8 mouse cellular contexts compared by ENCODE assay signal in the genomic region with DNA sequence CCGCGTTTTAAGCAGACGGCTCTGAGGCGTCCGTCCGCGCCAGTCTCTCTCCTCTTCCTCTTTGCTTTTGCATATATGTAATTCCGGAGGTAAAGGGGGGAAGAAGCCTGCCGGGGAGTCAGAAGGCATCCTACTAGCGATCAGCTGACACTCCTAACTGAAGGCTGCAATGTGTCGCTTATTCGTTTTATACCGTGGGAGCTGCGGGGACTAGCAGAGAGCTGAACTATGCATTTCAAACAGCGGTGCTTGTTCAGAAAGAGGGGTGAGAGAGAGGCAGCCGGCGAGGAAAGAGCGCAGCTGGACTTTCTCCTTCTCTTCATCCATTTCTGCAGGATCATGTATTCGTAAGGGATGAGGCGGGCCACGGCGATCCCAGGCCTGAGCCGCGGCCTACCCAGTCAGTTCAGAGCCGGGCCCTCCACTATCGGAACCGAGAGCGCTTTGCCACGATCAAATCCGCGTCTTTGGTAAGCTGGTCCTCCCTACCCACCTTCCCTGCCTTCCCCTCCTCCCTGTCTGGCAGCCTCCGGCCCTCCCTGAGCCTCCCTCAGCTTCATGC. TPM values are rescaled to one million over a fixed set of nuclear protein-coding genes. Genes with fewer than 3 reads are reported as not detected.
DNase-seq lines count a peak whose midpoint lies in the region; ATAC-seq lines count a peak whose summit lies in the region.

No protein-coding gene starts in this region.

- ATAC-seq in forebrain, embryonic 16.5 days, result peak; percentile 64
- peak; percentile 41; the same call in 1 of the 2 replicates for ATAC-seq in intestine, embryonic 15.5 days
- no peak for ATAC-seq in limb, embryonic 15.5 days (ENCODE audit: insufficient number of reproducible peaks, low FRiP score, low TSS enrichment, low read depth)
- no peak for ATAC-seq in erythroblast, adult 5-6 weeks (replicated peaks; ENCODE audit: low FRiP score, poor library complexity, severe bottlenecking)

- H3K36me3 ChIP-seq in forebrain, embryonic 16.5 days (ENCODE audit: control insufficient read depth, insufficient read depth), result no peaks in the 10 kb centered on the region
- H3K36me3 ChIP-seq in intestine, embryonic 15.5 days, result no peaks in the 10 kb centered on the region
- 0 out of 2 replicates have a peak, but pooled peaks cover 4% of the 10 kb centered on the region for H3K36me3 ChIP-seq in limb, embryonic 15.5 days

- peak; percentile 4 to 16 for DNase-seq in adrenal gland, postnatal 36 days
- no peak for DNase-seq in adrenal gland, adult 8-10 months
- DNase-seq in cerebellum, adult 18-20 months, result peak; percentile 71 to 72
- peak; percentile 60 to 68 for DNase-seq in right cerebral cortex, adult 2 months (ENCODE audit: low spot score in 2 of 2)

- H3K27me3 ChIP-seq in forebrain, embryonic 16.5 days (replicated peaks; ENCODE audit: control insufficient read depth, insufficient read depth, low read length), result no peaks in the 10 kb centered on the region
- H3K27me3 ChIP-seq in intestine, embryonic 15.5 days (replicated peaks), result no peaks in the 10 kb centered on the region
- peaks cover 14% of the 10 kb centered on the region; the same call in 1 of the 2 replicates for H3K27me3 ChIP-seq in limb, embryonic 15.5 days

- H3K4me3 ChIP-seq in forebrain, embryonic 16.5 days (replicated peaks; ENCODE audit: low read length), result peak overlapping the region; percentile 73
- peak overlapping the region; percentile 41 for H3K4me3 ChIP-seq in intestine, embryonic 15.5 days (replicated peaks)
- peak overlapping the region; percentile 37 for H3K4me3 ChIP-seq in limb, embryonic 15.5 days

- peak overlapping the region; percentile 96 for H3K27ac ChIP-seq in forebrain, embryonic 16.5 days (ENCODE audit: low read length)
- peak overlapping the region; percentile 70 for H3K27ac ChIP-seq in intestine, embryonic 15.5 days
- H3K27ac ChIP-seq in limb, embryonic 15.5 days, result no peak overlapping the region

- H3K9me3 ChIP-seq in forebrain, embryonic 16.5 days (ENCODE audit: control insufficient read depth, low read length), result no peaks in the 10 kb centered on the region
- H3K9me3 ChIP-seq in intestine, embryonic 15.5 days, result no peaks in the 10 kb centered on the region
- H3K9me3 ChIP-seq in limb, embryonic 15.5 days, result no peaks in the 10 kb centered on the region

- peak overlapping the region; percentile 72 for H3K4me2 ChIP-seq in forebrain, embryonic 16.5 days (ENCODE audit: low read length)
- H3K4me2 ChIP-seq in intestine, embryonic 15.5 days (replicated peaks), result peak overlapping the region; percentile 65
- H3K4me2 ChIP-seq in limb, embryonic 15.5 days, result peak overlapping the region; percentile 53

- 1% methylated on average over 32 of the region's 32 CpGs for WGBS in forebrain, embryonic 16.5 days
- 25% methylated on average over 32 of the region's 32 CpGs for WGBS in intestine, embryonic 15.5 days
- 5% methylated on average over 32 of the region's 32 CpGs for WGBS in limb, embryonic 15.5 days

- peak overlapping the region; percentile 88 for H3K9ac ChIP-seq in forebrain, embryonic 16.5 days (replicated peaks; ENCODE audit: low read depth, low read length)
- peak overlapping the region; percentile 47 for H3K9ac ChIP-seq in intestine, embryonic 15.5 days
- H3K9ac ChIP-seq in limb, embryonic 15.5 days, result peak overlapping the region; percentile 26; the same call in 1 of the 2 replicates

- H3K4me1 ChIP-seq in forebrain, embryonic 16.5 days (replicated peaks; ENCODE audit: control insufficient read depth, insufficient read depth, low read length), result peaks cover 21% of the 10 kb centered on the region
- peaks cover 5% of the 10 kb centered on the region; the same call in 1 of the 2 replicates for H3K4me1 ChIP-seq in intestine, embryonic 15.5 days (replicated peaks)
- H3K4me1 ChIP-seq in limb, embryonic 15.5 days, result peaks cover 18% of the 10 kb centered on the region; the same call in 1 of the 2 replicates

RNA-seq across cellular contexts. Expression of a gene that starts 46.6 kb away (rescaled TPM):
- total RNA-seq in adrenal gland, postnatal 36 days (2021), result 1,000 to 10,000 TPM; 1,300 to 1,490 TPM
- 1,000 to 10,000 TPM; 1,354 to 1,788 (median 1,543) TPM for total RNA-seq in adrenal gland, adult 8-10 months (2022)
- 1,113 and 1,180 TPM in 2 replicates for polyA plus RNA-seq in forebrain, embryonic 16.5 days (2015; fragmentation: Nextera tagmentation; extraction: Ambion mirVana)
- 659 and 723 TPM in 2 replicates for polyA plus RNA-seq in intestine, embryonic 15.5 days (2015; fragmentation: Nextera tagmentation; extraction: Ambion mirVana)
- polyA plus RNA-seq in limb, embryonic 15.5 days (2015; fragmentation: Nextera tagmentation; extraction: Ambion mirVana), result 645 and 672 TPM in 2 replicates
- total RNA-seq in erythroblast, adult 5-6 weeks (2015; ENCODE audit: low replicate concordance), result 43.4 and 51.4 TPM in 2 replicates
- 11.4 and 17.4 TPM in 2 replicates for total RNA-seq in erythroblast, adult 5-6 weeks (2017; ENCODE audit: low replicate concordance)

Comparison
In these comparisons a context has a peak if more than half of its experiments do, and no peak if none do; other contexts are left out.
1. ATAC-seq: peak in forebrain, embryonic 16.5 days (single experiment) and intestine, embryonic 15.5 days (single experiment); none in limb, embryonic 15.5 days (single experiment) and erythroblast, adult 5-6 weeks (single experiment).
2. H3K9ac ChIP-seq: peak in every context shown above with its lines; median percentile 88 in forebrain, embryonic 16.5 days; 47 in intestine, embryonic 15.5 days; 26 in limb, embryonic 15.5 days.
3. RNA of a gene that starts 46.6 kb away (total RNA-seq): 1,354 to 1,788 TPM in adrenal gland, adult 8-10 months and 1,300 to 1,490 TPM in adrenal gland, postnatal 36 days; 11.4 to 51.4 TPM in erythroblast, adult 5-6 weeks; every median in the first group is over 10 times any median in the second.
4. Peak in every context shown above with its lines, with median percentiles within 50 percentile points of each other: H3K4me2 ChIP-seq and H3K4me3 ChIP-seq.